Mouse (Mus musculus) E14TG2a.4 (cell line): ENCODE data around the gene Cfap36.

ENCODE experiments used
- H3K27me3 ChIP-seq: 2 replicates; pipeline ENCODE4 v1.6.1; 2014; ENCODE audit warnings: low read length, control low read depth; ENCODE audit not compliant: insufficient read depth
- H3K36me3 ChIP-seq: 2 replicates; pipeline ENCODE4 v1.6.1; 2014; ENCODE audit warnings: low read length, control low read depth; ENCODE audit not compliant: insufficient read depth
- H3K4me1 ChIP-seq: replicated peaks from 2 replicates; pipeline ENCODE4 v1.6.1; 2014; ENCODE audit warnings: low read depth, low read length, control low read depth
- H3K4me3 ChIP-seq: replicated peaks from 2 replicates; pipeline ENCODE4 v1.5.1; 2014; ENCODE audit warnings: mild to moderate bottlenecking, low read length
- H3K9me3 ChIP-seq: 2 replicates; pipeline ENCODE4 v1.6.1; 2014; ENCODE audit warnings: low read length, control low read depth
- CTCF ChIP-seq: conservative IDR thresholded peaks from 2 replicates; pipeline ENCODE4 v1.5.1; 2014; ENCODE audit warnings: low read length
- NANOG ChIP-seq: IDR thresholded peaks from 2 replicates; pipeline ENCODE4 v1.6.1; 2014; ENCODE audit warnings: borderline replicate concordance, low read length, mixed read lengths
- POU5F1 ChIP-seq: IDR thresholded peaks from 2 replicates; pipeline ENCODE4 v1.6.1; 2014; ENCODE audit warnings: low read length, borderline replicate concordance

The Cfap36 gene

GRCm38 (mm10) chr11:29246883-29247650 is at the start of gene Cfap36:
Cfap36 (minus strand) TSS chr11:29247409.
- no peak for TF ChIP-seq CTCF
- no peak for TF ChIP-seq NANOG
- no peak for TF ChIP-seq POU5F1
- H3K27me3 ChIP-seq = no peaks in the 10 kb centered on the region
- no peaks in the 10 kb centered on the region for H3K9me3 ChIP-seq
- H3K4me3 ChIP-seq = peak within 1 kb of the TSS; percentile 93
- H3K36me3 ChIP-seq = peaks cover 14% of the 10 kb centered on the region; the same call in 1 of the 2 replicates
- H3K4me1 ChIP-seq = peaks cover 12% of the 10 kb centered on the region

- no peaks in the 10 kb centered on the region for H3K27me3 ChIP-seq
- no peak overlapping the region for H3K4me3 ChIP-seq
- H3K4me1 ChIP-seq = no peaks in the 10 kb centered on the region
- H3K36me3 ChIP-seq = no peaks in the 10 kb centered on the region
- TF ChIP-seq POU5F1 = no peak
- peaks cover 31% of the 10 kb centered on the region for H3K9me3 ChIP-seq
Observed at GRCm38 (mm10) chr11:29287305-29287704, 40.1 kb upstream of the Cfap36 start.

- TF ChIP-seq NANOG (no peak), POU5F1 (no peak), CTCF (no peak)
- H3K36me3 ChIP-seq = no peaks in the 10 kb centered on the region
- H3K27me3 ChIP-seq = no peaks in the 10 kb centered on the region
- no peak overlapping the region for H3K4me3 ChIP-seq
- peaks cover 33% of the 10 kb centered on the region for H3K9me3 ChIP-seq
- H3K4me1 ChIP-seq = no peaks in the 10 kb centered on the region
Observed at GRCm38 (mm10) chr11:29286040-29286439, 38.8 kb upstream of the Cfap36 start.

- H3K4me3 ChIP-seq = no peak overlapping the region
- H3K4me1 ChIP-seq = no peaks in the 10 kb centered on the region
- TF ChIP-seq NANOG (no peak), POU5F1 (no peak), CTCF (no peak)
- peaks cover 38% of the 10 kb centered on the region for H3K9me3 ChIP-seq
- H3K27me3 ChIP-seq = no peaks in the 10 kb centered on the region
- H3K36me3 ChIP-seq = no peaks in the 10 kb centered on the region
Observed at GRCm38 (mm10) chr11:29274758-29275157, 27.5 kb upstream of the Cfap36 start.

- TF ChIP-seq CTCF = peak; percentile 72
- TF ChIP-seq NANOG = no peak
- TF ChIP-seq POU5F1 = no peak
- Histone ChIP-seq H3K4me3 (no peak overlapping the region), H3K9me3 (peaks cover 16% of the 10 kb centered on the region), H3K27me3 (no peaks in the 10 kb centered on the region), H3K4me1 (no peaks in the 10 kb centered on the region), H3K36me3 (no peaks in the 10 kb centered on the region)
Observed at GRCm38 (mm10) chr11:29267824-29268223, 20.6 kb upstream of the Cfap36 start.

GRCm38 (mm10) chr11:29254643-29255042 is 7.4 kb upstream of the Cfap36 start:
- TF ChIP-seq POU5F1 (no peak), NANOG (no peak), CTCF (no peak)
- no peaks in the 10 kb centered on the region for H3K36me3 ChIP-seq
- peaks cover 15% of the 10 kb centered on the region for H3K9me3 ChIP-seq
- H3K4me3 ChIP-seq = no peak overlapping the region
- no peaks in the 10 kb centered on the region for H3K27me3 ChIP-seq
- H3K4me1 ChIP-seq = no peaks in the 10 kb centered on the region

GRCm38 (mm10) chr11:29248386-29248785 is 1.2 kb upstream of the Cfap36 start:
- peaks cover 9% of the 10 kb centered on the region; the same call in 1 of the 2 replicates for H3K36me3 ChIP-seq
- peaks cover 12% of the 10 kb centered on the region for H3K4me1 ChIP-seq
- H3K9me3 ChIP-seq = no peaks in the 10 kb centered on the region
- TF ChIP-seq POU5F1 = no peak
- TF ChIP-seq NANOG = no peak
- no peak overlapping the region for H3K4me3 ChIP-seq
- H3K27me3 ChIP-seq = no peaks in the 10 kb centered on the region

- no peak for TF ChIP-seq POU5F1
- TF ChIP-seq NANOG = no peak
- TF ChIP-seq CTCF = no peak
- no peaks in the 10 kb centered on the region for H3K27me3 ChIP-seq
- H3K9me3 ChIP-seq = no peaks in the 10 kb centered on the region
Observed at GRCm38 (mm10) chr11:29247725-29248124, 516 bp upstream of the Cfap36 start.

GRCm38 (mm10) chr11:29245988-29246387 is 1.2 kb downstream of the Cfap36 start:
- peaks cover 18% of the 10 kb centered on the region; the same call in 1 of the 2 replicates for H3K36me3 ChIP-seq
- peak overlapping the region; percentile 93 for H3K4me3 ChIP-seq
- H3K27me3 ChIP-seq = no peaks in the 10 kb centered on the region
- no peaks in the 10 kb centered on the region for H3K9me3 ChIP-seq
- H3K4me1 ChIP-seq = peaks cover 12% of the 10 kb centered on the region
- TF ChIP-seq CTCF (no peak), POU5F1 (no peak), NANOG (no peak)

More at GRCm38 (mm10) chr11:29247725-29248124, 516 bp upstream of the Cfap36 start:
- H3K36me3 ChIP-seq = peaks cover 10% of the 10 kb centered on the region; the same call in 1 of the 2 replicates
- peak overlapping the region; percentile 93; the same call in 1 of the 2 replicates for H3K4me3 ChIP-seq
- peaks cover 12% of the 10 kb centered on the region for H3K4me1 ChIP-seq
